Mouse (Mus musculus) spleen, adult 12 weeks (tissue): ENCODE results near the gene Gm21394.
"Not testable (repeated sequence)": the region's sequence is repeated elsewhere in the genome, so short reads cannot be mapped to it uniquely, and the experiment has no call there.

Source experiments
- DNase-seq: peaks from one replicate; pipeline ENCODE4 v3.0.0; 2022; ENCODE audit warnings: low spot score

The Gm21394 gene

GRCm38 (mm10) chrY:84564807-84565206 lies at the start of gene Gm21394:
Gene Gm21394 (minus strand): TSS chrY:84564907.
- DNase-seq: not testable (repeated sequence)
